Mouse (Mus musculus): Measurements from ENCODE around the gene Mxd3.

Mxd3 gene

DNA sequence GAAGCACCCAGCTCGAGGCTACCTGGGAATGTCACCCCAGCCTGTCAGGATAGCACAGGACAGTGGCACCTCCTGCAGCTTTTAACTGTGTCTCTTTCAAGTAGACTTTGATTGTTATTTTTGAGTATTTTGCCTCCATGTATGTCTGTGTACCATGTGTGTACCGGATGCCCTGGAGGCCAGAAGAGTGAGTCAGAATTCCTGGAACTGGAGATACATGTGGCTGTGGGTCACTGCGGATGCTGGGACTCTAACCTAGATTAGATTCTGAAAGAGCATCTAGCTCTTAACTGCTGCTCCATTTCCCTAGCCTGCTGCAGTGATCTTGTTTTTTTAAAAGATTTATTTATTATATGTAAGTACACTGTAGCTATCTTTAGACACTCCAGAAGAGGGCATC is 2.7 kb upstream of the Mxd3 start:
- DNase-seq (ENCODE audit: low spot score), result no peak

DNA sequence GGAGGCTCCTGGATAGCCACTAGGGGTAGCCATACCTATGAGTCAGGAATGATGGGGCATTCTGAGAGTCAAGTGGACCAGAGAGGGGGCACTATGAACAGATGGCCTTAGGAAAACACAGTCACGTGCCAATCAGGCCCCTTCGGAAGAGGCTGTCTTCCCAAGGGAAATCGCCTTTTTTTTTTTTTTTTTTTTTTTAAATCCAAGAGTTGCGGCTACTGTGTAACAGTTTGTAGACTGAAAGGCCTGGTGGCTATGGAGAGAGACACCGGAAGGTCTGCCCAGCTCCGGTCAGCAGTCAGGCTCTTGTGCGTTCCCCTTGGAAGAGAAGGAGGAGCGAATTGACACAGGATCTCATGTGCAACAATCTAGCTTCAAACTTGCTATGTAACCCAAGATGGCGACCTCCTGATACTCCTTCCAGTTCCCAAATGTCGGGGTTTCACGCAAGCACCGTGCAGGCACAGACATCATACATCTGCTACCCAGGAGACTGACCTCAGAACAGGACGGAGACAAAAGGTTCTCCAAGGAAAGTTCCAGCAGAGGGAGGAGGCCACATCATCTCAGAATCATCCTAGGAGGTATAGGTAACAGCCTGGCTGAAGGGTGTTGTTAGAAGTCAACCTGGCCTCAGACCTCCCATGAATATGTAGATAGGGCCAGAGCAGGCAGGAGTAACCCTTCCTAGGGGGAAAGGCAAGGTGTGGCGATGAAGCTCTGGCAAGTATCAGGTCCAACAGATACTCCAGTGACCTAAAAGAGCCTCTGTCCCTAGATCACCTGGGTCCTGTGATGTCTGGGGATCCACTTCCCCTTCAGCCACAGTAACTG is 1.2 kb upstream of the Mxd3 start:
- DNase-seq (ENCODE audit: low spot score), result peak; percentile 27

DNA sequence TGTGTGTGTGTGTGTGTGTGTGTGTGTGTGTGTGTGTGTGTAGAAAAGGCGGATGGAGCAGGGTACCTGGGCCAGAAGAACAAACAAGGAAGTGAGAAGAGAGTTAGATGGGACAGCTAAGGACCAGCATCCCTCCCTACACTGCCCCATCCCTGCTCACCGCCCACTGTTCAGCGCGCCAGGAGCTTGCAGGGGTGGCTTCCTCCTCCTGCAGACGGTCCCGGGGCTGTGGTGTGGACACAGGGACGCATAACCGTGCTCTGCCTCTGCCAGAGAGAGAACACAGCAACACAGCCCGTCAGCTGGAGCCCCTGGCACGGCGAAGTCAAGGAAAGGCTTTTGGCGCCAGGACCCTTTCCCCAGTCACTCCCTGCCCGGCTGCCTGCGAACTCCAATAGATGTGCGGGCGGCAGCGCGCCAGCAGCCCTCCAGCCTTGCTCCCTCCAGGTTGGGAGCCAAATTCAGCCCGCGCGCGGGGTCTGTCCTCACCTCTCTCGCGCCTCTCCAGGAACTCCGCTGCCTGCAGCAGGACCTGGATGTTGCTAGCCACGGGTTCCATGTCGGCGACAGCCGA is 427 bp downstream of the Mxd3 start:
- DNase-seq (ENCODE audit: low spot score), result no peak

DNA sequence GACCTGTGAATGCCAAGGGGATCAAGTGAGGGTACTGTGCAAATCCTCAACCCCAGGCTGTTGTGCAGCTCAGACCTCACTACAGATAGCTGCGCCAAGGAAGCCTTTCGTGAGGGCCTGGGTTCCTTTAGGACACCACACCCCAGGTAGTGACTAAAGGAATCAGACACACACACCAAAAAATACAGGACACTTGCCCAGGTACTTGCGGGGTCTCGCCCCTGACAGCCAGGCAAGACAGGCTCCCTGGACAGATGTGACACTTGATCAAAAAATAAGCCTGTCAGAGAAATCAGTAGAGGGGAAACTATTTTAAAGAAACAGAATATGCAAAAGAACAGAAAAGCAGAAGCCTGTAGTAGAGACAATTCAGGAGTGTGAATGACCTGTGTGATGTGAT is 982 bp downstream of the Mxd3 start:
- no peak for DNase-seq (ENCODE audit: low spot score)

DNA sequence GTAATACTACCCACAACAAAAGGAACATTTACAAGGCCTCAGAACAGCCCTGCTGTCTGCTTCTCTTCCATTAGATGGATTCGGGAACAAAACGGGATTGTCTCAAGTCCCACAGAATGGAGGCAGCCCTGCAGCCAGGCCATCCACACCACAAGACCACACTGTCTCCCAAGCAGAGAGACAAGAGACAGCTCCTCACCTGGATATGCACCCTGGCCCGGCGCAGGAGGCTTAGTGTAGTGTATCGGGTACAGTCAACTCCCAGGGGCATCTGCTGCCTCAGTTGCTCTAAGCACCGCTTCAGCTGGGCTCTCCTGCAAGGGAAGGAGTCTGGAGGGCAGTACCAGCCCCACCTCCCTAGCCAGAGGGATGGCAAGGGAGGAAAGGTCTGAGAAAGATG is 1.5 kb downstream of the Mxd3 start:
- DNase-seq (ENCODE audit: low spot score), result no peak

DNA sequence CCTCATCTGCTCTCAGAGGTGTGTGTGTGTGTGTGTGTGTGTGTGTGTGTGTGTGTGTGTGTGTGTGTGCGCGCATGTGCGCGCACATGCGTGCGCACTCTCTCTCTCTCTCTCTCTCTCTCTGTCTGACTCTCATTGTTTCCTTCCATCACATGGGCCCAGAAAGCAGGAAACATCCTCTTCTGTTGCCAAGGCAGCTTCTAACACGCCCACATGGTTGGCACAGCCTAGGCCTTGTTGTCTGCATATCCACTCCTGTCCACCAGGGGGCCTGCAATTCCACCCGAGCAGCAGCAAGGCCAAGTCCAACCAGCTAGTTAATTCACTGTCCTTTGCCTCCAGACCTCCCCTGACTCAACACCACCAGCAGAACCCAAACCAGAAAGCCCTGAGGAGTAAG is 2.0 kb downstream of the Mxd3 start:
- DNase-seq (ENCODE audit: low spot score), result peak; percentile 85

DNA sequence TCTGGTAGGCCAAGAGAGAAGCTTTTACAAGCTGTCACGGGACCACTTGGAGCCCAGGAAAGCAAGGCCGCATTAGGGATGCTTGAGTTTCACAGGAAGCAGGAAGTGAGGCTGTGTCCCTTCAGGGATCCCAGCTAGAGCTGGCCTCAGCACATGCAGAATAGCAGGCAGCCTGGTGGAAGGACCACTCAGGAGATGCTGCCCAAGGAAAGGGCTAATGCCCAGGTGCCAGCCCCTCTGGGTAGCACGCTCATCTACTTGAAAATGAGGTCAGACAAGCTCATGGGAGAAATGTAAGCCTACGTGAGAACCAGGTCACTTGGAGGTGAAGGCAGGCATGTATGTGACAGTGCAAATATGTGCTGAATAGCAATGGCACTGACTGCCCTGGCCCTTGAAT is 2.5 kb downstream of the Mxd3 start:
- DNase-seq (ENCODE audit: low spot score), result no peak

DNA sequence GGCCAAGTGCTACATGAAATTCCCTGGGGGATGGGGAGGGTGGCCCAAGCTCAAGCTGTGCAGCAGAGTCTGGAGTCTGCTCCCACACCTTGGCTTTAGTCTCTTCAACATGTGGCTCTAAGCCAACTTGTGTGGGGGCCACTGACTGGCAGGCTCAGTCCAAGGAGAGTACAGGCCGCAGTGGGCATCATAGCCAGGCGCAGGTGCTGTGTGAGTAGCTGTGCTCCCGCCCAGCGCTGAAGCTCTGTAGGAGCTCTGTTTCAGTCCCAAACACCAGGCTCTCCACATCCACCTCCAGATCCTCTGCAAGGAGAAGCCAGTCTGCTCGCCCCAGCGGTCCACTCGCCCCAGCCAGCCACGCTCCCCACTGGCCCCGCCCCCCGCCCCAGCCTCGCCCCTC is 4.0 kb downstream of the Mxd3 start:
- DNase-seq (ENCODE audit: low spot score), result no peak

DNA sequence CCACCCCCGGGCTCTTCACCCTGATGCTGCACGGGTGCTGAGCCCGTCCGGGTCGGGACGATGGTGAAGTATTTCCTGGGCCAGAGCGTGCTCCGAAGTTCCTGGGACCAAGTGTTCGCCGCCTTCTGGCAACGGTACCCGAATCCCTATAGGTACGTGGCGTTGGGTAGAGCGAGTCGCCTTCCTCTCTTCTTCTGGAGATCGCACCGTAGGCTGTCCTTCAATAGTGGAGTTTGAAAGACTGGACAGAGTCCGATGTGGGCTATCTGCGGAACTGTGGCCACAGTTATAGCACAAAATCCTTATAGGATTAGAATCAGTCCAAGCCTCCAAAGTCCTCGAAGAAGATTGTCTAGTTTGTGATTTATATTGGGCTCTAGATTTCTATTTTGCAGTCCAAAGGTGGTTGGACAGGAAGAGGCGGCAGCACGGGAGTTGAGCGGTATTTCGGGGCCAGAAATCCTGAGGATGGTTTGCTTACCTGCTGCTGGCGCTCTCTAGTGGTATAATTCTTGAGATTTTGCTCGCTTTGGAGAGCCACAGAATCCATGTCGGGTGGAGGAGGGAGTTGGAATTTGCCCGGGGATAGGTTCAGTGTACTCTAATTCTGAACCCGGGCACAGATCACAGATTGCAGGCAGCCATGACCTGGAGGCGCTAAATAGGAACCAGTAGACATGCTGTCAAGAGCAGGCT is 7.3 kb downstream of the Mxd3 start:
- peak; percentile 77 for DNase-seq (ENCODE audit: low spot score)

DNA sequence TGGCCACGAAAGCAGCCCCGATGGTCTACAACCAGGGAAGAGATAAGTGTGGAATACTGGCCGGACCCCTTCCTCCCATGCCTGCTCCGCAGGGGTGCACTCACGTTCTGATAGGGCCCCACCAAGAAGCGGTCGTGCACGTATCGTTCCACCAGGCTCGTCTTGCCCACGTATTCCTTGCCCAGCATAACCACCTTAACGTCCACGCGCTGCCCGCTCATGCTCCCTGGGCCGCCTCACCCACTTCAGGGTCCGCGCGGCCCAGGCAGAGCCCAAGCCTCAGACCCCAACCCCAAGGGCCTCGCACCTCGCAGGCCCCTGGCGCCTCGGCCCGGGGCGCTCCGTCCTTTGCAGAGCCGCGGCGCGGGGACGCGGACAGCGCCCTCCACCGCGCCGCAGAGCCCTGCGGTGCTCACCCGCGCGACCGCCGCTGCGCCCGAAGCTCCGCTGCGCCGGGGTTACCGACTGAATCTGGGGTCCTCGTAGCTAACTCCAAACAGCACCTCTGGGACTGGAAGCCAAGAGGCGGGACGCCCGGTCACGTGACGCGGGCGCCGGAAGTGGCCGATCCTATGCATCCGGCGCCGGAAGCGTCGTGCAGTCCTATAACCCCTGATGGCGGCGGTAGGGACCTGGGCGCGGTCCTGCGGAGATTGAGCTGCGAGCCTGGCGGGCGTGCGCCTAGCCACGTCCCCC is 8.0 kb downstream of the Mxd3 start, which contains the start of gene Rab24:
Gene Rab24 (minus strand): TSS at position 513 of the 696 bp plus-strand sequence.
- peak; percentile 95 for DNase-seq (ENCODE audit: low spot score)

DNA sequence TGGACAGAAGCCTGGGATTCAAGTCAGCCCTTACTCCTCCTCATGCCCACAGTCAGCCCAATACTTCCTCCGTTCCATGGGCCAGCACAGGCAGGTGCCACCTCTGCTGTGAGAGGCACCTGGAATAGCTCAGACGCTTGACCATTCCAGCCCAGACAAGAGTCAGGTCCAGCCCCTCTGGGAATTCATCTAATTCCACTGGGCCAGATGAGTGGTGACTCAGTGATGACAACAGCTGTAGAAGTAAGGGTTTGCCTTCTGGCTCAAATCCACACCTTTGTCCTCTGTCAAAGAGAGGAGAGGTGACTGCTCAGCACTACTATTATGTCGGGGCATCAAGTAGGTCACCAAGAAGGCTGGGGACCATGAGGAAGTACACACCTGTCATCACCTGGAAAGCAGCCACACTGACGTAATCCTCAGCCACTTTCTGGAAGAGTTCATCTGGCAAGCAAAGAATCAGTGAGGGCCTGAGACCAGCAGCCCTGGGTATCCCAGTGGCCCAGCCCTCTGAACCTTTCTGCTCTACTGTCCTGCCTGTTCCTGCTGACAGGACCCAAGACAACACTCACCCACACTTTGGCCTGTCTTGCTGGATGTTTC is 9.6 kb downstream of the Mxd3 start, which contains the start of gene Prelid1:
Gene Prelid1 (plus strand): TSS at position 570 of the 603 bp plus-strand sequence.
- no peak for DNase-seq (ENCODE audit: low spot score)

DNA sequence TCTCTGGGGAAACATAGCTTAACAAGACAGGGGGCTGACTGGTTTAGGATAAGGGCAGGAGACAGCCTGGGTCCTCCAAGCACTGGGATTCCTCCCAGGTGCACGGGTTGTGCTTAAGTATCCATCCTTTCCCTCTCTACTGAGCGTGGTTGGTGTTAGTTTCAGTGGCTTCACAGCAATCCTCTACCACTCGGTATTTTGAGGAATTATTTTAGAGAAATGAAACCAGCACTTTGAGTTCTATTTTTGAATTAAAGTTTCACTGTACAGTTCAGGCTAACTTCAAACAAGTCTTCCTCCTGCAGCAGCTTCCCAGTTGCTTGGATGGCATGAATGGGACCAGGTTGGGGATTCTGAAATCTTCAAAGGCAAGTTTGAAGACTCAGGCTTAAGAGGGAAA is 11.3 kb downstream of the Mxd3 start:
- no peak for DNase-seq (ENCODE audit: low spot score)

DNA sequence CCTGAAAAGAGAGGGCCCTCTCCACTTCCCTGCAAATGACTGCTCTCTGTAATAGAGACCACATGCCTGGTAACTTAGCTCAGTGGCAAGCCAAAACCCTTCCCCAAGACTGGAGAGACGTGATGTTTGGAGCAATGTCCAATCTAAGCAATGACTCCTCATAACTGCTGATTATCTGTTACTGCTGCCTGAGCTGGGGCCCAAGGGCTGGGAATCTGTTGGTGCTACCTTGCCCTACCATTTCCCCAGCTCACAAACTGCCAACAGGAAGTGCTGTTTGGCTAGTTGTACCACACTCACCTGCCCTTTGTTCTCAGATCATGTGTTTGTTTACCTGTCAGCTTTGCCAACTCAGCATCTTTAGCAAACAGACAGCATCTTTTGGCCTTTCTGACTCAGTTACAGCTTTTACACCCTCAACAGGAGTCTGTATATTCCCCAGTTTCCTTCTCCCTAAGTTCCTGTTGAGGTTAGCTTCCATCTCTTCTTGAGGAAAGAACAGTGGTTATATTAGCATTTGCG is 14.7 kb downstream of the Mxd3 start:
- no peak for DNase-seq (ENCODE audit: low spot score)

DNA sequence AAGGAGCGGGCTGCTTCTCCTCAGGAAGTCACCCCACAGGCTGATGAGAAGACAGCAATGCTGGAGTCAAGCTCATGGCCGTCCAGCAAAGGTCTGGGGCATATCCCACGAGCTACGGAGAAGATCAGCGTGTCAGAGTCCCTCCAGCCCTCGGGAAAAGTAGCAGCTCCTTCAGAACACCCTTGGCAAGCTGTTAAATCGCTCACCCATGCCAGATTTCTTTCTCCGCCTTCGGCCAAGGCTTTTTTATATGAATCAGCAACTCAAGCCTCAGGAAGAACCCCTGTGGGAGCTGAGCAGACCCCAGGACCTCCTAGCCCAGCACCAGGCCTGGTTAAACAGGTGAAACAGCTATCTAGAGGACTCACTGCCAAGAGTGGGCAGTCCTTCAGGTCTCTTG is 16.6 kb downstream of the Mxd3 start:
- no peak for DNase-seq (ENCODE audit: low spot score)

DNA sequence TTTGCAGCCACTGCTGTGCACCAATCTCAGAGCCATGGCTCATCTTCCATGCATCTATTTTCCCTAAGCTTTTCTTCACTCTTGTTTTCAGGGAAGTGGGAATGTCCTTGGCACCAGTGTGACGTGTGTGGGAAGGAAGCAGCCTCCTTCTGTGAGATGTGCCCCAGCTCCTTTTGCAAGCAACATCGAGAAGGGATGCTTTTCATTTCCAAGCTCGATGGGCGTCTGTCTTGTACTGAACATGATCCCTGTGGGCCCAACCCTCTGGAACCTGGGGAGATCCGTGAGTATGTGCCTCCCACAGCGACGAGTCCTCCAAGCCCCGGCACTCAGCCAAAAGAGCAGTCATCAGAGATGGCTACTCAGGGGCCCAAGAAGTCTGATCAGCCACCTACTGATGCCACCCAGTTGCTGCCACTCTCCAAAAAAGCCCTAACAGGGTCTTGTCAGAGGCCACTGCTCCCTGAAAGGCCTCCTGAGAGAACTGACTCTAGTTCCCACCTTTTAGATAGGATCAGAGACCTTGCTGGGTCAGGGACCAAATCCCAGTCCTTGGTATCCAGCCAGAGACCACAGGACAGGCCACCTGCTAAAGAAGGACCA is 17.5 kb downstream of the Mxd3 start:
- no peak for DNase-seq (ENCODE audit: low spot score)

DNA sequence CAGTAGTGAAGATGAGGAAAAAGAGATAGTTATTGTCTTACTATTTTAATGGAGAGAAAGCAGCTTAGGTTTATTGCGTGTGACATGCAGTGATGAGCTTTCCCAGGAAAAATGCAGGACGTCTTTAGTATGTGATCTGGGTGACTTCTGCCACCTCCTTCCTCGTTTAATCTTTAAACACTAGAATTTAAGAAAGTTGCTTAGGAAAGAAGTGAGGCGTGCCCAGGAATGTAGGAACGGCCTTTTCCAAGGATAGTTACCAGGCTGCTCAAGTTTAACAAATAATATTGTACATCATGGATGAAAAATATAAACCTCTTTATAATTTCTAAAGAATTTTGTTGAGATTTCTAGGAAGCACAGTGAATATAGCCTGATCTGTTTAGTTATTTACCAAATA is 28.7 kb downstream of the Mxd3 start:
- DNase-seq (ENCODE audit: low spot score), result no peak

DNA sequence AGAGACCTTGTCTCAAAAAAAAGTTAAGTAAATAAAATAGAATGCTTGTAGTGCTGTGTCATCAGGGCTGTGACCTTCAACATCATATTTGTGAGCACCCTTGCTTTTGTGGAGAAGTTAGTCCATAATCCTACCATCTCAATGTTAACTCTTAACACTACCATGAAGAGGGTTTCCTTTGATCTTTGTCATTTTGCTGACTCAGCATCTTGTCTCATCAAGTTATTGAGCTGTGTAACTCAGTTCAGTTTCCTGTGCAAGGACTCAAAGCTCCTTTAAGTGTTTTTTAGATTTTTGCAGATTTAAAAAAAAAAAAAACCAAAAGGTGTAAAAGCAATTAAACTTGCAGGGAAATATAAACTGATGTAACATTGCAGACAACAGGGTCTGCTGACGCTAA is 32.9 kb downstream of the Mxd3 start:
- DNase-seq (ENCODE audit: low spot score), result no peak

DNA sequence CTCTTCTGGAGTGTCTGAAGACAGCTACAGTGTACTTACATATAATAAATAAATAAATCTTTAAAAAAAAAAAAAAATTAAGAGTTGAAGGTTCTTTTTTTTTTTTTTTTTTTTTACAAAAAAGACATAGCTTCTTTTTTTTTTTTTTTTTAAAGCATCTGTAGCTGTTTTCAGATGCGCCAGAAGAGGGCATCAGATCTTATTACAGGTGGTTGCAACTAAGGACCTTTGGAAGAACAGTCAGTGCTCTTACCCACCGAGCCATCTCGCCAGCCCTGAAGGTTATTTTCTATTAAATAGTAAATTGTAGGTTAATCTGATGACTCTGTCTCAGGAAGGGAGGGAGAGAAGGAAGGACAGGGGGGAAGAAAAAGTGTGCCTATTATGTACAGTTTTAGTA is 40.8 kb downstream of the Mxd3 start:
- no peak for DNase-seq (ENCODE audit: low spot score)

DNA sequence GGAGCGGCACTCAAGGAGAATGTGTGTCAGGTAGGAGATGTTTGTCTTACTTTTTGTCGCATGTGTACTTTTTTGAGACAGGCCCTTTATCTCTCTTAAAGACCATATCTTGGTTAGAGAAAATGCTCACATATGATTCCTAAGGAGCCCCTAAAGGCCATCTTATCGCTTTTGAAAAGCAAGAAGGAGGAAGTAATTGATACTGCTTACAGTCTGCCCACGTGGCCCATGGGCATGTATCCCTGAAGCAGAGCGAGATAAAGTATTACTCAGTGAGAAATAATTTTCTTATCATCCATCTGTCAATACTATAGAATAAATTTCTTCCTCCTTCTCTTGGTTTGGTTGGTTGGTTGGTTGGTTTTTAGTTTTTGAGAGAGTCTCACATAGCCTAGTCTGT is 52.0 kb downstream of the Mxd3 start:
- DNase-seq (ENCODE audit: low spot score), result no peak

DNA sequence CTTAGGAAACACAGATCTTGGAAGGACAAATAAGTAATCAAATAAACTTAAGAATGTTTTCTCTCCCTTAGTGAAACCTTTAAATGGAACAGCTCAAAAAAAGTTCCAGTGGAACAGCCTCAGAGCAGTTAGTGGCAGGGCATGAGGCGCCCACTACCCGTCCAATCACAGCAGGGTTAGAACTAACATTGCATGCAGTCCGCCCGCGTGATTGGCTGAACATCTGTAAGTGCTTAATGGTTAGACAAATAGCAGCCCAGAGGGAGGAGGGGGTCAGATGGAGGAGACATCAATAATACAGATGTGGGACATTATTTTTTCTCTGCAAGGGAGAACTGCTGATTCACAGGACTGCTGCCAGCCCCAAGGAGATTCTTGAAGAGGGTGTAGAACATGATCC is 52.4 kb downstream of the Mxd3 start:
- DNase-seq (ENCODE audit: low spot score), result no peak

Measured in embryo, embryonic 10 days (tissue).